Mouse (Mus musculus) granulocyte monocyte progenitor cell, adult 5-6 weeks (primary cell): Measurements from ENCODE around the gene Kif6. TPM values are rescaled to one million over a fixed set of nuclear protein-coding genes. Genes with fewer than 3 reads are reported as not detected.

Experiments used
- ATAC-seq: replicated peaks from 2 replicates; pipeline ENCODE4 v1.8.0; 2016; ENCODE audit warnings: mild to moderate bottlenecking, moderate TSS enrichment, inconsistent platforms; ENCODE audit not compliant: poor library complexity, severe bottlenecking
- total RNA-seq, 2 experiments: library from RNA; stranded (forward) in 1 of 2; stranded (reverse) in 1 of 2; fragments of 200-712, 200-1000 nt in 1 of 2; fragments of >200 nt in 1 of 2; fragmentation: Nextera tagmentation in 1 of 2; gene quantifications; 2 replicates each; pipeline ENCODE4 v1.2.3; 2014 to 2017

Kif6 gene
- total RNA-seq, 2 experiments from 2014 or later, result not detected

DNA sequence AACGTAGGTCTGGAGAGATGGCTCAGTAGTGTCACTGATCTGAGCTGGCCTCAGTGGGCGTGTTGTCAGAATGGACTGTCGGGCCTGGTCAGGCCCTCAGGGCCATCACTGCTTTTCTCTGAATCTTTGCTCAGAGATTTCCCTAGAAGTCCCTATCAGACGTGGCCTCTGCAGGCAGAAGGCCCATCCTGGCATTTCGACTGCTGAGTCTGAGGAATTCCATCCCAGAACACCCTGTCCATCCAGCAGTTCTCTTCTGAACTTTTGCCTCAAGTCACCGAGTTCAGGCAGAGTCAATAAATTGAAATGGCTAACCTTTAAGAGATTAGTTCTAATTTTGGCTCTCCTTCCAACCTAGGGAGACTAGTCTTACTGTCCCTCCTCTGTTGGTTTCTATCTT, 119.1 kb downstream of the Kif6 start:
- no peak for ATAC-seq

DNA sequence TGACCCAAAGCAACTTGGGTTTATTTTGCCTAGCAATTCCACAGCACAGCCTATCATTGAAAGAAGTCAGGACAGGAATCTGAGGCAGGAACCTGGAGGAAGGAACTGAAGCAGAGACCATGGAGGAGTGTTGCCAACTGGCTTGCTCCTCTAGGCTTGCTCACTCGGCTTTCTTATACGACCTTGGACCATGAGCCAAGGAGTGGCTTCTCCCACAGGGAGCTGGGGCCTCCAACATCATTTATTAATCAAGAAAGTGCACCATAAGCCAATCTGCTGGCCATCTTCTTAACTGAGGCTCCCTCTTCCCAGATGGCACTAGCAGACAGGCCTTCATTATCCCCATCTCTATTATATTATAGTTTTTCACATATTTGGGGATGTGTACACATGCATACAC, 119.8 kb downstream of the Kif6 start:
- ATAC-seq, result no peak

DNA sequence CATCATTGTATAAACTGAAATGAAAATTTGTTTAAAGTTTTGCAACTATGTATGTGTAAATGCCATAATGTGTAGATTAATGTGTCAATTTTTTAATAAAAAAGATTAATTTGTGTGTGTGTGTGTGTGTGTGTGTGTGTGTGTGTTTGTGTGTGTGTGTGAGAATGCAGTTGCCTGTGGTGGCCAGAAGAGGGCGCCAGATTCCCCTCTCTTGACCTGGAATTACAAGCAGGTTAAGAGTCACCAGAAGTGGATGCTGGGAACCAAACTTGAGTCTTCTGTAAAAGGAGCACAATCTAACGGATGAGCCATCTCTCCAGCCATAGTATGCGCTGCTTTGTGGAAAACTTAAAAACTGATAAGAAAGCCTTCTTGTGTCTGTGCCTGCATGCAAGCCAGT, 121.4 kb downstream of the Kif6 start:
- ATAC-seq, result no peak

DNA sequence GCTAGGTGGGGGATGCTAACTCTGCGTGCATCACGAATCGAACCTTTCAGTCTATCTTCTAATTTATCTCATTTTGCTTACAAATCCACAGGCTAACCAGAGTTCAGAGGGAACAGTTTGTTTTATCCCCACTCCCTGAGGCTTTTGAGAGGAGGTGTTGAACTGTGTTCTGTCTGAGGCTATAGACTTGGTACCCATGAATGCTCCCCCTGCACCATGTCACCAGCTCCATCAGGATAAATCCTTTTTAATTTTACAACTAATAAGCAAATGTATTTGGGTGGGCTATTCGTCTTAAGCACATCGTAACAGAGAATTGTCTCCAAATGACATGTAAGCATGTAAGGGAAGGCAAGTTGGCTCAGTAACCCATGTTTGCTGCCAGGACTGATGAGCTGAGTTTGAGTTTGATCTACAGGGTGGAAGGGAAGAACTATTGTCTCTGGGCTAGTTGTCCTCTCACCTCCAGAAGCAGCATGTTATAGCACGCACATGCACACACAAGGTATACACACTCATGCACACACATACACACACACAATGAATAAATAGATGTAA, 122.4 kb downstream of the Kif6 start:
- no peak for ATAC-seq

DNA sequence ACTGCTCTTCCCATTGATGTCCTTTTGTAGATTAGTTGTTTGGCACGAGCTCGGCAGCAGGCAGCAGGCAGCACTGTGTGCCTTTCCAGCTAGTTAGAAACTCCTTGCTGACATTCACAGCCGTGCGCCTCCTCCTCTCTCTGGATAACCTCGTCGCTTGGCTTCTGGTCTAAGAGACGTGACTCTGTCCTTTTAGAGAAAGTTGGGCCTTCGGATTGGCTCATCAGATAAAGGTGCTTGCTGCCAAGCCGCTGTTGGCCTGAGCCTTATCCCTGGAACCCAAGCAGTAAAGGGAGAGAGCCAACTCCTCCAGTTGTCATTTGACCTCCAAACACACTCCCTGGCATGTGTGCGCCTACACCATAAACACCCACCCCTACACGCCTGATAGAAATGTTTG, 123.4 kb downstream of the Kif6 start:
- ATAC-seq, result no peak

DNA sequence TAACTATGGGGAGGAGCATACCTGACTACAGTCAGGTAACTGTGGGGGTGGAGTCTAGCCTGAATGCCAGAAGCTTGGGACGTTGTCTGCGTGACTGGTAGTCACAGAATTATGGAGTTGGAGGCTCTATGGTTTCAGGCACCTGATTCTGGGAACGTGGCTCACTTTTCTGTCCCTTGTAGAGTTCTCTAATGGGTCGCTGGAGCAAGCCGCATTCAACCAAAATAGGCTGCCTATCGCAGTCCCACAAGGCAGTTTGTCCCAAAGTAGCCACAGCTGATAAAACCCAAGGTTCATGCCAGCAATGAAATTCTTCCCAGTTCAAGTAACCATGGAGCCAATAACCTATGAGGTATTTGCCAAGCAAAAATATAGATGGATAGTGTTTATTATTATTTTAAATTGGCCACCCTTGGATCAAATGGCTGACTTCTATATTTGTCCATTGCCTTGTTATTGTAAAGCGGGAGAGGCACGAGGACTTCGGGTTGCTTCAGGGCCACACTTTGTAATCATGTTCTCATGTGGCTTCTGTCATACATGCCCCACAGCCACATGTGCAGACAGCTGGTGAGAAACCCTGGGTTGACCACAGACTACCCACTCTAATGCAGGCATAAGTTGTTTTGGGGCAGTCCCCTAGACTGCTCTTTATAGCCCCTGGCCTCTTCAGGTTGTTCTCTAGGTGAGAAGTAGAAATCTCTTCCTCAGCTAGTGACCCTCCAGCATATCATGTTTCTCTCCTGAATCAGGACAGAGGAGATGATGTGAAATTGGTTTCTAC, 125.2 kb downstream of the Kif6 start:
- no peak for ATAC-seq

DNA sequence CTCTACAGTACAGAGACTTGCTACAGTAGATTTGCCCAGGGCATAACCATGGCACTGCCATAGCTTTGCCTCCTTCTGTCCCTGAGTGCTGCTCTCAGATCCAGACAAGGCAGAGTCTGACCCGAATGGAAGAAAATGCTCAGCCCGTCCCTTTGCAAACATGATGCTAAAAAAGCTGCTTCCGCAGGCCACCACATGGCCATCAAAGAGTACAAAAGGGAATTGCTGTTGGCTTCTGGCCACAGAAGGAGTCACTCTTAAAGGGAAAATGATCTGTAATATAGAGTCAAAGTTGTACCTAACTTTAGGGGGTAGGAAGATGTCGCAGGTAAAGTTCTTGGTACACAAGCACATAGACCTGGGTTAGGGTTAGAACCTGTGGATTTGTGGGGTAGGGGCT, 126.2 kb downstream of the Kif6 start:
- no peak for ATAC-seq

DNA sequence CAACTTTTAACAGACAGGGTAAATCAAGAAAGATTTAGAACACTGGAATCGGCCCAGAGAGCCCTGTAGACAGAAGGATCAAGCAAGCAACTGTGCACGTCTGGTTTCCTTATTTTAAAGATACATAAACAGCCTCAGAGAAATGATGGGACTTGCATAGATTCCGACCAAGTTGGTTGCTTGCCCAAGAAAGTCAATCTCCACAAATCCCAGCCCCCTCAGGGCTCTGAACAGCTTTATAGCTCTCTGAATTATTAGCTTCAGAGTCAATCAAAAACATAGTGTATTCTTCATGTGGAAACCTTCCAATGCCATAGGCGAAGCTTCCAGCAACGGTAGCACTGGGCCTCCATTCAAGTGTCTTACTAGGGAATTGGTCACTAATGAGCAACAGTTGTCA, 127.0 kb downstream of the Kif6 start:
- no peak for ATAC-seq

DNA sequence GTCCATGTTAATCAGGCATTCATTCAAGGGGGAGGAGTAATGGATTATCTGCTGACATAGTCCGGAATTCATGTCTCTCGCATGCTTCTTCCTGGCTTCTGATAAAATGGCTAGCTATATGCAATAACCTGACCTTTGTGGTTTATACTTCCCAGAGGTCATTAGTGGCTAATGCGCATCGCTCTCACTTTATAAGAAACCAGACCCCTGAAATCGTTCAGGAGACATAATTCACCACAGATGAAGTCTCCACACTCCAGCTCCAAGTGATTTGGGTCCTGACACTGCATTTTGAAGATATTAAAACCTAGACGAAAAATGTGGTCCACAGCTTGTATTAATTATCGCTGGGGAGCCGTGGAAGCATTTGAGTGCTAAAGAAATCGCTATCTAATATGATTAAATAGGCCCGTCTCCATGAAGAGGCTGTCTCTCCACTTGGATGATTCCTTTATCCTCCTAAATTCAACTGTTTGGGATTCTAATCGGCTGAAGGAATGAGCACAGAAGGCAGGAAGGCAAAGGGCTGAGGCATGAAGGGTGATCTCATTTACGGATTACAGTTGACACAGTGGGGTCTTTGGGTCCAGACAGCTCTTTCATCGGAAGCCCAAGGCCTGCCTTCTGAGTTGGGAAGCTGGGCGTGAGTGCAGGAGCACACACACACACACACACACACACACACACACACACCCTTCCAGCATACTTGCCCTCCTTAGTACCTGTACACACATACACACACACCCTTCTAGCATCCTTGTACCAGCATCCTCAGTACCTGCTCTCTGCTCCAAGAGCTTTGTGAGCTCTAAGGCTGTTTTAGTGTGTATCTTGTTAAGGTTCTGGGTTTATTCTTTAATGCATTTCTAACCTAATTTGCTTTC, 128.9 kb downstream of the Kif6 start:
- ATAC-seq, result no peak

DNA sequence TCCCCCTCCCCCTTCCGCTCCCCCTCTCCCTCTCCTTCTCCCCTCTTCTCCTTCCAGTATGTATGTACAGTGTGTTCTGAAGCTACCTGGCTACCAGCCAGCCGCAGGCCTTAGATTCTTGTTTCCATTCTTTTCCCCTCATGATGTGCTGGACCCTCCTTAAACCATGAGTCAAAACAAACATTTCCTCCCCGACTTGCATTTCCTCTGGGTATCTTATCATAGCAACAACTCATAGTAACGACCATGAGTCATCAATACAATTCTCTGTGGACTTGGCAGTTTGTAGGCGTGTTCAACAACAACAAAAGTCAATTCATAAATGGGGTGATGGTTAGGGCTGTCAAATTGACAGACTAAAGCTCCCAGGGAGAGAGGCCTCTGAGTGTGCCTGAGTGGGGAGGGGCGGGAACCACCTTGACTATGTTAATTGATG, 136.0 kb downstream of the Kif6 start:
- no peak for ATAC-seq

DNA sequence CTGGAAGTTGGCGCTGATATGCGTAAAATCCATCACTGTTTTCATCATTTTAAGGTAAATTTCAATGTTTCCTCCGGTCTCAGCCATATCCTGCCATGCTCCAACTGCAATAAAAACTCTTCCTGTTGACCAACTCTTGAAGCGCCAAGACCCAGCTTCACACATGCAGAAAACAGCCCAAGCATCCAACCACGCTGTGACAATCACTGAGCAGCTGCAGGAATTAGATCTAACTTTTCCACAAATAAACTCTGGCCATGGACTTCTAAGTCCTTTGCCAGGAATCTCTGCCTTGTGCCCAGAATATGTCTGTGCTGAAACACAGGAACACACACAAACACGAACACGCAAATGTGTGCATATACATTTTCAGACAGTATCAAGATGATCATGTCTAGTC, 138.9 kb downstream of the Kif6 start:
- no peak for ATAC-seq

DNA sequence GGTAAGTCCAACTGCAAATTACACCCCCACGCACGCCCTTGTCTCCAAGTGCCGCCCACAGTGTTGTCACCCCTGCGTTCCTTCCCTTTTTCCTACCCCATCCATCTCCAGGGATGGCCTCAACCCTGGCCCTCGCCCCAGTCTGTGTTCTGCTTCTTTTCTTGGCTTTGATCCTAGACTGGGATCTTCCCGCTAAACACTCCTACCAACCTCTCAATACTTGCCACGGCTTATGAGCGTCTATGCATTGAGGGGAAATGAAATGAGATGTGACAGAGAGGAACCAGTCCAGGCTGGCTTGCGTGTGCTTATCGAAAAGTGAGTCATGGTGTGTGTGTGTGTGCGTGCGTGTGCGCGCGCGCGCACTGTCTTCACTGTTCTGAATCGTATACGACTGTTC, 141.9 kb downstream of the Kif6 start:
- no peak for ATAC-seq

DNA sequence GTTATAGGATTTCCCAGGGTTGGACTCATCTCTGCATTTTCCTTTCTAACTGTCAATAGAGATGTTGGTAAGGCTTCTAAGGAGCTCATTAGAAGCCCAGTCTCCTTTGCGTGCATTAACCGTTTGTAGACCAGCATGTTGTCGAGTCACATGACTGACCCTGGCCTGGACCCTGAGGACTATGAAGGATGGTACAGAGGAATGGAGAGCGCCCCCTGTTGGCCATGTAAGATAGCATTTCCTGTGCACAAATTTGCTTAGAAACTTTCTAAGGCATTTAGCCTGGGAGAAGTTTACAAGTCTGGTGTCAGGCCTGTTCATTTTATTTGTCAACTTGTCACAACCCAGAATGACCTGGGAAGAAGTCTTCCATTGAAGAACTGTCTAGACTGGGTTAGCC, 144.1 kb downstream of the Kif6 start:
- ATAC-seq, result no peak

DNA sequence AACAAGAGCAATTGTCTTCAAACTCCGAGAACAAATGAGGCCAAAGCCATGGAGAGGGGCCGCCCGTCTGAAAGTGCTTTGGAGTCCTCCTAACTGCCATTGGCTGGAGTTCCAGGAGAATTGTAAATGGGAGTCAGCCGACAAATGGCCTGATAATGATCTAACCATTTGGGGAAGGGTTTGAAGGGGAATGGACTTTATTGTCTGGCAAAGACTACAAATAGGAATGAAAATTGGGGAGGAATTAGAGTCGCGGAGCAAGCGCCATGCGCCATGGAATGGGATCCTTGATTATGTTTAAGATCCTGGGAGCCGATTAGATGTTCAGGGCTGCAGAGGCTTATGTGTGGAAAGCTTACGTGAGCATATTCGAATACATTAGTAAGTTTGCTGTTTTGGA, 146.3 kb downstream of the Kif6 start:
- ATAC-seq, result no peak

DNA sequence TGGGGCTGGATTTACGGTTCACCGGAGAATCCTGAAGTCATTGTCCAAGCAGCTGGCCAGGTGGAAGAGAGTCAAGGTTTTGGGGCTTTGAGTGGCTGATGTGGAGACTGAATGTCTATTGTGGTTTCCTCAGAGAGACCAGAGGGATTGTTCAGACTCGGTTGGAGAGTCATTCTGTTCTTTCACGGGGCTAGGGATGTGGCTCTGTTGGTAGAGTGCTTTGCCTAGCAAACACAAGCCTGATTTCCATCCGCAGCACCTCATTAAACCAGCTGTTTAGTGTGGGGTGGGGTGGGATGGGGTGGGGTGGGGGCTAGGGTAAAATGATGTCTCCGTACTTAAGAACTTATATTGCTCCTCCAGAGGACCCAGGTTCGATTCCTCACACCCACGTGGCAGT, 146.9 kb downstream of the Kif6 start:
- ATAC-seq, result no peak

DNA sequence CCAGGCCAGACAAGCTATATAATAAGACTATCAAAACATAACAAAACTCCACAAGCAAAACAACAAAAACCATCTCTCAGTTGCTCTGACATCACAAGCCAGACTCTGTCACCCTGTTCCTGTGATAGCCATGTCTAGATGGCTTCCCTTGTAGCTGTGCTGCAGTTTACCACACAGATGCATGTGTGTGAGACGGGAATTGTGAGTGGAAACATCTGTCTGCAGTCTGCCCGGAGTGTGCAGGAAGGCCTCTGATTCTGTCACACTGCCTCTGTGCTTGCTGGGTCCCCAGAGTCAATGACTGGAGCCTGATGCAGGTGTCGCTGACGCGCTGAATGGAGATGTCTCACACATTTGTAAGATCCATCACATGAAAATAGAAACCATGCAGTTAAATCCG, 150.0 kb downstream of the Kif6 start:
- ATAC-seq, result no peak

DNA sequence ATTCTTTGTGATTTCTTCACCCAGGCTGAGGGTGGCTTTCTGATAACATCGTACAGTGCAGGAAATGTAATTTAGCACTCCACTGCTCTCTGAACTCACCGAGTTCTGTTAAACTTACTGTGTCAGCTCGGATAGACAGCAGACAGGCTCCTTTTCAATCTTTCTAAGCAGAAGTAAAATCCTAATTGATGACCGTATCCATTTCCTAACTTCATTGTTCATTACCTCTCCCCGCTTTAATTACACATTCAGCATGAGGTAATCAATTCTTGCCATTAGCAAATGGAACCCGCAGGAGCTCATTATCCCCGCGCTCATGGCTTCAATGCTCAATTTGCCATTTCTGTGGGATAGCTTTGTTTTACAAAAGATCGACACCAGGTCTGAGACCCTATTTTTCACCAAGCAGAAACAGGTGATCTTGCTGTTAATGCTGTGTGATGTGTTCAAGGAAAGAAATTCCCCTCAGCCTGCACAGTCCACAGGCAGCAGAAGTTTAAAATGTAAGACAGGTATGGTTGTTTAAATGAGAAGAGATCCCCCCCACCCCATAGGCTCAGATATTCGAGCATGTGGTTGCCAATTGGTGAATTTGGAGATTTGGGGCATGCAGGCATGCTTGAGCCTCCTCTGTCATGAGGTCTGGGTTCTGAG, 152.9 kb downstream of the Kif6 start:
- no peak for ATAC-seq

DNA sequence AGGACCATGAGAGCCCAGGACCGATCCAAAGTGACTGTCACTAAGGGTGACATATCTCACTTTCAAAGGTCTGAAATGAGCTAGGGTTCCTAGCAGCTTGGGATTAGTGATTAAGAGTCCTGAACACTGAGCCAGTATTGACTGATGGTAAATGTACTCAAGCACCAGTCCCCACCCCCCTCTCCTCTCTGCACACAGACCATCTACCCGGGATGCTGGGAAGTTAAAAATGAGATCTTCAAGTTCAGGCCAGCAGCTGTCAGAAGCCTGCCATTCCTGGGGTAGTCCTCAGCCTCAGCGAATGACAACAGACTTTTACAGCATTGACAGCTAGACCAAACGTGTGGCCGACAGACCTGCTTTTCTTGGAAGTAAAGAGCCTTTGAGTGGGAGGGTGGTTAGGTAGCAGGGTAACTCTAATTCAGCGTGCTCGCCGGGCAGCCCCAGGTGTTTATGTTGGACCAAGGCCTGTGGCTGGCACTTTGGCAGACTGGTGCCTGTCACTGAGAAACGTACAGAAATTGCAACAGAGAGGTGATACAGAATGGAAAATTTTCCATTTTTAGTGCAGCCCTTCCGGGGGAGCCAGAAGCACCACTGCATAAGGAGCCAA, 156.9 kb downstream of the Kif6 start:
- no peak for ATAC-seq

DNA sequence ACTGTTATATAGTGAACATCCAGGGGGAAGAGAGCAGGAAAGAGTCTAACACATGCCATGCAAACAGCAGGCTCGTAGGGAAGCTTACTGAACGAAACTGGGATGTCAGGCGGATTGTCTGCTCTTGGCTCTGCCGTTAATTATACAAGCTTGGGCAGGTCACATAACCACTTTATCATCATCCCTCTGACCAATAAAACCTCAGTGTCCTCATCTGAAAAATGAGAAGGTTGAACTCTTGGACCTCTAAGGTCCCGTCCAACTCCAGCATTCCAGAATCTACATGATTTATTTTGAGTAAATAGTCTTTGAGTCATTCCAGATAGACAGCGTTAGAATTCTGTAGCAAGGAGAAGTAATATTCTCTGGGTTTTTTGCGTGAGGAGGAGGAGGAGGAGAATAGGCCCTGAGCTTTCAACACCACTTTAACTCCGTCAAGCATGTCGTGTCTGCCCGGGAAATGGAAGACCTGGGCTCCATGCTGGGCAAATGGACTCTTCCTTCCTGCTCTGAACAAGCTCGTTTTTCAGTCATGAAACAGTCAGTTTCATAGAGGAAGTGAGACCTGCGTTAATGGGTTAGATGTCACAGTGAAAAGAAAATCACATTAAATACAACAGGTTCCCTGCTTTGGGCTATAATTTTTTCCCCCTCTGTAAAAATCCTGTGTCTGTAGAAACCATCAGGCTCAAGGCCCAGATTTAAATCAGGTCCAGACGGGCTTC, 162.3 kb downstream of the Kif6 start:
- ATAC-seq, result peak; percentile 37; the same call in 1 of the 2 replicates

DNA sequence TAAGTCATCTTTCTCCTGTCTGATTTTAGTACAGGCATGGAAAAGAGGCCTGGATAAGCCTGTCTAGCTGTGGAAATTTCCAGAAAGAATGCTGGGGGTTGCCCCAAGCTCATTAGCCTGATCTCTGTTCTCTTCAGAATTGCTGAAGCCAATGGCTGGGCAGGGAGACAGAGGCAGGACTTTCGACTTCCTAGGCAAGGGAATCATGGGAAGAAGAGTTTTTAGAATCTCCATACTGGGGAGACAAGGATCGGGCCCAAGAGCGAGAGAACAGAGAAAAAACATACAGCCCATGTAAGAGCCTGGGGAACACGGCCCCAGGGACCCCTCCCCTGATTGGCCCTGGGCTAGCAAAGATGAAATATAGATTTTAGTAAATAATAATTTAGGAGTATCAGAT, 164.1 kb downstream of the Kif6 start:
- ATAC-seq, result no peak
